Mouse (Mus musculus) hindbrain, embryonic 14.5 days (tissue): ENCODE data around the gene Timm13. TPM values are rescaled to one million over a fixed set of nuclear protein-coding genes. Genes with fewer than 3 reads are reported as not detected.

Experiments used
- ATAC-seq: fragments of 200-750 bp; cut with Nextera tagmentation; 2 replicates; pipeline ENCODE4 v1.8.0; 2017; ENCODE audit warnings: moderate number of reproducible peaks, mild to moderate bottlenecking, moderate TSS enrichment, moderate library complexity; ENCODE audit not compliant: low FRiP score
- DNase-seq: peaks from one replicate; pipeline ENCODE4 v3.0.0-alpha.2; 2015; ENCODE audit warnings: low spot score
- H3K27ac ChIP-seq: fragments of 300-500 bp; sonication (generic); 2 replicates; pipeline ENCODE4 v1.5.1; 2014; ENCODE audit warnings: mild to moderate bottlenecking, moderate library complexity
- H3K27me3 ChIP-seq: fragments of 300-500 bp; sonication (generic); 2 replicates; pipeline ENCODE4 v1.6.1; 2014; ENCODE audit warnings: mild to moderate bottlenecking, low read length, mixed read lengths; ENCODE audit not compliant: control insufficient read depth, insufficient read depth
- H3K36me3 ChIP-seq: fragments of 300-500 bp; sonication (generic); replicated peaks from 2 replicates; pipeline ENCODE4 v1.6.1; 2014; ENCODE audit not compliant: control insufficient read depth, insufficient read depth
- H3K4me1 ChIP-seq: fragments of 300-500 bp; sonication (generic); replicated peaks from 2 replicates; pipeline ENCODE4 v1.6.1; 2014; ENCODE audit warnings: antibody characterized with exemption, low read length, mixed read lengths; ENCODE audit not compliant: control insufficient read depth, insufficient read depth
- H3K4me2 ChIP-seq: fragments of 300-500 bp; sonication (generic); replicated peaks from 2 replicates; pipeline ENCODE4 v1.6.1; 2014; ENCODE audit warnings: mild to moderate bottlenecking, moderate library complexity
- H3K4me3 ChIP-seq: fragments of 300-500 bp; sonication (generic); replicated peaks from 2 replicates; pipeline ENCODE4 v1.5.1; 2014; ENCODE audit warnings: mild to moderate bottlenecking, low read length
- H3K9ac ChIP-seq: fragments of 300-500 bp; sonication (generic); 2 replicates; pipeline ENCODE4 v1.6.1; 2014
- H3K9me3 ChIP-seq: fragments of 300-500 bp; sonication (generic); 2 replicates; pipeline ENCODE4 v1.6.1; 2016; ENCODE audit warnings: low read length; ENCODE audit not compliant: control insufficient read depth
- WGBS: fragments of 180-500 bp; shearing (Covaris S2); extraction: QIAGEN DNeasy Blood & Tissue Kit; methylation state at CpG from one replicate; pipeline ENCODE4 v1.1.7; 2014; 5-methylcytosine and 5-hydroxymethylcytosine counted together
- polyA plus RNA-seq: library from polyadenylated mRNA; unstranded; fragments of >200 nt; fragmentation: Nextera tagmentation; extraction: Ambion mirVana; gene quantifications from 2 replicates; pipeline ENCODE4 v1.2.1, GENCODE M21; 2014

Timm13 gene
- polyA plus RNA-seq, 1 experiment from 2014 or later, result 351 TPM

- Histone ChIP-seq H3K36me3 (no peaks in the 10 kb centered on the region), H3K4me3 (no peak overlapping the region), H3K9me3 (no peaks in the 10 kb centered on the region), H3K9ac (no peak overlapping the region), H3K4me1 (peaks cover 41% of the 10 kb centered on the region), H3K4me2 (no peak overlapping the region), H3K27me3 (peaks cover 17% of the 10 kb centered on the region; the same call in 1 of the 2 replicates), H3K27ac (no peak overlapping the region)
- ATAC-seq (no peak), DNase-seq (no peak)
- WGBS, result 88% methylated on average over 2 of the region's 2 CpGs
These were observed 40.2 kb upstream of the Timm13 start for GRCm38 (mm10) chr10:80940988-80941347.

- Histone ChIP-seq H3K4me2 (peak overlapping the region; percentile 57), H3K4me1 (peaks cover 46% of the 10 kb centered on the region), H3K27me3 (peaks cover 20% of the 10 kb centered on the region; the same call in 1 of the 2 replicates), H3K4me3 (peak overlapping the region; percentile 25; the same call in 1 of the 2 replicates), H3K9ac (peak overlapping the region; percentile 46; the same call in 1 of the 2 replicates), H3K27ac (peak overlapping the region; percentile 28; the same call in 1 of the 2 replicates), H3K36me3 (no peaks in the 10 kb centered on the region), H3K9me3 (no peaks in the 10 kb centered on the region)
- DNase-seq (no peak), ATAC-seq (no peak)
- 47% methylated on average over 8 of the region's 8 CpGs for WGBS
These were observed 39.7 kb upstream of the Timm13 start for GRCm38 (mm10) chr10:80940320-80940987.

- H3K4me1 ChIP-seq, result peaks cover 49% of the 10 kb centered on the region
- H3K4me2 ChIP-seq, result peak overlapping the region; percentile 57
- DNase-seq, result peak; percentile 77
- peak overlapping the region; percentile 25 for H3K4me3 ChIP-seq
- peak overlapping the region; percentile 28; the same call in 1 of the 2 replicates for H3K27ac ChIP-seq
- H3K9ac ChIP-seq, result peak overlapping the region; percentile 46
- H3K9me3 ChIP-seq, result no peaks in the 10 kb centered on the region
- H3K36me3 ChIP-seq, result no peaks in the 10 kb centered on the region
- ATAC-seq, result peak; percentile 36
- H3K27me3 ChIP-seq, result peaks cover 28% of the 10 kb centered on the region
- 5% methylated on average over 28 of the region's 28 CpGs for WGBS
These were observed 38.9 kb upstream of the Timm13 start for GRCm38 (mm10) chr10:80939671-80940070.

GRCm38 (mm10) chr10:80938831-80939550 is 38.2 kb upstream of the Timm13 start:
- Histone ChIP-seq H3K27ac (peak overlapping the region; percentile 28; the same call in 1 of the 2 replicates), H3K9ac (peak overlapping the region; percentile 46), H3K4me1 (peaks cover 49% of the 10 kb centered on the region)

GRCm38 (mm10) chr10:80937646-80938045 is 36.9 kb upstream of the Timm13 start:
- Histone ChIP-seq H3K4me3 (no peak overlapping the region), H3K27ac (peak overlapping the region; percentile 38; the same call in 1 of the 2 replicates), H3K4me2 (no peak overlapping the region), H3K9me3 (no peaks in the 10 kb centered on the region), H3K27me3 (peaks cover 48% of the 10 kb centered on the region), H3K36me3 (no peaks in the 10 kb centered on the region), H3K4me1 (peaks cover 60% of the 10 kb centered on the region), H3K9ac (no peak overlapping the region)
- ATAC-seq (no peak), DNase-seq (no peak)
- 28% methylated on average over 8 of the region's 8 CpGs for WGBS

More at GRCm38 (mm10) chr10:80938831-80939550, 38.2 kb upstream of the Timm13 start:
- Histone ChIP-seq H3K27me3 (peaks cover 34% of the 10 kb centered on the region), H3K4me2 (peak overlapping the region; percentile 57), H3K36me3 (no peaks in the 10 kb centered on the region), H3K9me3 (no peaks in the 10 kb centered on the region), H3K4me3 (peak overlapping the region; percentile 25)
- no peak for DNase-seq
- WGBS, result 11% methylated on average over 15 of the region's 15 CpGs
- ATAC-seq, result 0 out of 2 replicates have a peak, but pooled peaks have one; percentile 42

GRCm38 (mm10) chr10:80936810-80937164 is 36.0 kb upstream of the Timm13 start:
- peaks cover 69% of the 10 kb centered on the region for H3K4me1 ChIP-seq
- WGBS, result 11% methylated on average over 6 of the region's 6 CpGs
- H3K9ac ChIP-seq, result peak overlapping the region; percentile 28
- peak overlapping the region; percentile 39 for H3K4me2 ChIP-seq
- ATAC-seq (no peak), DNase-seq (no peak)
- H3K9me3 ChIP-seq, result no peaks in the 10 kb centered on the region
- no peak overlapping the region for H3K4me3 ChIP-seq
- H3K36me3 ChIP-seq, result no peaks in the 10 kb centered on the region
- H3K27ac ChIP-seq, result no peak overlapping the region
- H3K27me3 ChIP-seq, result peaks cover 55% of the 10 kb centered on the region

GRCm38 (mm10) chr10:80936135-80936809 is 35.5 kb upstream of the Timm13 start:
- Histone ChIP-seq H3K36me3 (no peaks in the 10 kb centered on the region), H3K4me2 (peak overlapping the region; percentile 39), H3K27me3 (peaks cover 61% of the 10 kb centered on the region), H3K9ac (peak overlapping the region; percentile 28), H3K27ac (peak overlapping the region; percentile 58), H3K4me1 (peaks cover 74% of the 10 kb centered on the region), H3K4me3 (peak overlapping the region; percentile 12), H3K9me3 (no peaks in the 10 kb centered on the region)
- DNase-seq, result peak; percentile 75
- peak; percentile 52; the same call in 1 of the 2 replicates for ATAC-seq
- 1% methylated on average over 37 of the region's 37 CpGs for WGBS

GRCm38 (mm10) chr10:80935698-80936097 is 34.9 kb upstream of the Timm13 start:
- 4% methylated on average over 17 of the region's 17 CpGs for WGBS
- peak overlapping the region; percentile 39 for H3K4me2 ChIP-seq
- peaks cover 79% of the 10 kb centered on the region for H3K4me1 ChIP-seq
- peak overlapping the region; percentile 12 for H3K4me3 ChIP-seq
- H3K9ac ChIP-seq, result peak overlapping the region; percentile 28; the same call in 1 of the 2 replicates
- no peaks in the 10 kb centered on the region for H3K36me3 ChIP-seq
- H3K9me3 ChIP-seq, result no peaks in the 10 kb centered on the region
- ATAC-seq (no peak), DNase-seq (no peak)
- H3K27ac ChIP-seq, result peak overlapping the region; percentile 58; the same call in 1 of the 2 replicates
- H3K27me3 ChIP-seq, result peaks cover 65% of the 10 kb centered on the region

- Histone ChIP-seq H3K4me1 (peaks cover 80% of the 10 kb centered on the region), H3K27me3 (peaks cover 69% of the 10 kb centered on the region)
- no peak for ATAC-seq
These were observed 34.5 kb upstream of the Timm13 start for GRCm38 (mm10) chr10:80935241-80935640.

More at GRCm38 (mm10) chr10:80935241-80935640, 34.5 kb upstream of the Timm13 start:
- Histone ChIP-seq H3K9me3 (no peaks in the 10 kb centered on the region), H3K4me2 (peak overlapping the region; percentile 39; the same call in 1 of the 2 replicates), H3K36me3 (no peaks in the 10 kb centered on the region), H3K9ac (no peak overlapping the region), H3K4me3 (no peak overlapping the region), H3K27ac (no peak overlapping the region)
- WGBS, result 3% methylated on average over 3 of the region's 3 CpGs
- DNase-seq, result no peak
